Mouse (Mus musculus) left cerebral cortex, postnatal 25 days (tissue): ENCODE measurements at regions not wholly inside any gene's neighbourhood (a gene's known extent, or its start where the extent isn't known, plus 50 kb on each side); places are given as distances from the start of the nearest gene placed in this dataset.

Experiments used
- DNase-seq, 2 experiments: peaks; one replicate each; pipeline ENCODE4 v3.0.0; 2022; ENCODE audit warnings: low spot score in 2 of 2, mixed read lengths in 1 of 2
- intact Hi-C: fragments of 180-260 bp; cut with DNase I; formaldehyde crosslinking; loops from one replicate; pipeline ENCODE4 v1.15.1; 2025

DNA sequence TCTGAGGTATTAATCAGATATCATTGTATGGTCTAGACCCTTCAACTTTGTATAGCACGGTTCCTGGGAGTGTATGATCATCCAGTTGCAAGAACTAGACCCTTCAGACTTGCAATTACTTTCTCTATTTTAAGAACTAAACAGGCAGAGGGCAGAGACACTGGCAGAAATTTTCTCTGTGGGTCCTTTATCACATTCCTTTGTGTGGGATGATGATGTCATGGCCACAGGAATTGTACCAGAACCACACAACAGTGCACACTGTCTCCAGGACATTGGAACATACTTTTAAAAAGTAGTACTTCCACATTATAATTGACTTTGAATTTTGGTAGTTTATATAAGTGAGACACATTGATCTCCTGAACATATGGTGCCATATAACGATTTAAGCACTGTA lies 674.2 kb downstream of the Rfpl4b start:
- intact Hi-C loops, result no loop called here
- no peak for DNase-seq

DNA sequence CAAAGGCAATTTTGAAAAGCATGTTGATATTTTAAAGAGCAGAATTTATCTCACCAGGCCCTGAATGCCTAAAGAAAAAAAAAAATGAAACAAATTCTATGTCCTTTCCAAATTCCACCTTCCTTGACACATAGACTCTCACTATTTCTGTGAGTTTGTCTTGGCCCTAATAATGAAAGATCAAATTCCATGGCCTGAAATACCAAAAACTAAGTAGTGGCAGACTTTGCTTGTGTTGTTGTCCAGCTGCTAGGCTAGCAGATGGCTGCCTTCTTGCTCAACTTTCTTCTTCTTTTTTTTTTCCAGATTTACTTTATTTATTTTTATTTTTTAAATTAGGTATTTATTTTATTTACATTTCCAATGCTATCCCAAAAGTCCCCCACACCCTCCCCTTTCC lies 682.4 kb downstream of the Rfpl4b start:
- DNase-seq, result no peak
- intact Hi-C loops, result no loop called here

DNA sequence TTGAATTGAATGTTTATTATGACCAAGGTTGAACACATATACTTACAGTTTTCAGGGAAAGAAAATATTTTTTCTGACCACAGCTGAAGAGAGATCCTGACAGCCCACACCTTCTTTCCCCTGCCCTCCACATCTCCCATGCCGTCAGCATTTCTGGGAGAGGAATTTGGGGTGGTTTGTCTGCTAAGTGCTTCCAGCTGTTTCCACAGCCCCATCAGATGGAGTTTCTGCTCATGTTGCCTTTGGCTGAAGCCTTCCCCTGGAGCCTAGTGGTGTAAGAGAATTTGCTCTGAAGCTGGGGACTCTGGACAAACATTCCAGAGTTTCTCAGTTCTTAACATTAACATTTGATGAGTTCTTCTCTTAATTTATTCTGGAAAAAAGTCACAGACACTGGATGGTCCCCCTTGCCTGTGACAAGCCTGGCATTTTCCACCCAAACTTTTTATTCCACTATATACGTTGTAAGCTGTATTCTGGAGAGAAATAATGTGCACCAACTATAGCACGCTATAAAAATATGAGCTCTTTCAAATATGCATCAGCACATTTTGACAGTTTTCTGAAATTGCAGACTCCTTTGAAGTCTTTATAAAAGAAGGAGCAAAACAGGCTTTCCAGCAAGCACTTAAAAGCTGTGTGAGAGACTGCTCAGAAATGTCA lies 699.5 kb downstream of the Rfpl4b start:
- DNase-seq, result peak; percentile 4 to 6
- intact Hi-C loops, result no loop called here

- intact Hi-C loops, result no loop called here
- DNase-seq, result no peak
These were observed 703.0 kb downstream of the Rfpl4b start for GRCm38 (mm10) chr10:38118601-38119000.

DNA sequence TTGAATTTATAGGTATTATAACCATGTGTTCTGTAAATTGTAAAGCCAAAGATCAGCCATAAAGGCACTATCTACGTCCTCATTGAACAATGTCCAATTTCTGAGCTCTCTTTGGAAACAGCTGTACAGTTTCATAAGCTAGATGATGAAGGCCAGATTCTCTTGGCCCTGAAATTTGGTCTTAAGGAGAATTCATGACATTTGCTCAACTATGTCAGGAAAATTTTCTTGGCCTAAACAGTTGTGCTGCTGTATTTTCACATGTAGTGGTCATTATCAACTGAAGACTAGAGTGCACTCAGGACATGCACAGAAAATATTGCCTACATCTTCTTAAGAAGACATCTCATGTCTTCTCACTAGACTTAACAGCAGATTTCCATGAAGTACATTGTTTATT lies 705.1 kb downstream of the Rfpl4b start:
- DNase-seq, result no peak

DNA sequence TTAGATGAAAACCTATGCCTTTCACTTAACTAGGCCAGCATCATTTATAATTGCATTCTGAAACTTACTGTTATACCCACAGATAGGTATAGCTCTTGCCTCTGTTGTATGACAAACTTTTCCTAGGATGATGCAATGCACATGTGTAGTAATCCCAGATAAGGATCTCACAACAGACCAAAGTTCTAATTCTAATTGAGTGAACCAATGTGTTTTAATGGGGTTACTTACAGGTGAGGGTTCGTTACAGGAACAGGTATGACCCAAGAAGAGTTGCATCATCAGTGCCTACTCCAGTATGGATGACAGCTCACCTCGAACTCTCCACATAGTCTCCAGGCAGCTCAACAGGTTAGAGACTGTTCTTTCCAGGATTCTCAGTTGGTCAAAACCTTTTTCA lies 707.4 kb downstream of the Rfpl4b start:
- no peak for DNase-seq
- intact Hi-C loops, result no loop called here

More for the DNA sequence above, 705.1 kb downstream of the Rfpl4b start:
- intact Hi-C loops, result no loop called here

GRCm38 (mm10) chr10:38108591-38108990 lies 713.0 kb downstream of the Rfpl4b start:
- DNase-seq, result no peak
- intact Hi-C loops, result no loop called here

DNA sequence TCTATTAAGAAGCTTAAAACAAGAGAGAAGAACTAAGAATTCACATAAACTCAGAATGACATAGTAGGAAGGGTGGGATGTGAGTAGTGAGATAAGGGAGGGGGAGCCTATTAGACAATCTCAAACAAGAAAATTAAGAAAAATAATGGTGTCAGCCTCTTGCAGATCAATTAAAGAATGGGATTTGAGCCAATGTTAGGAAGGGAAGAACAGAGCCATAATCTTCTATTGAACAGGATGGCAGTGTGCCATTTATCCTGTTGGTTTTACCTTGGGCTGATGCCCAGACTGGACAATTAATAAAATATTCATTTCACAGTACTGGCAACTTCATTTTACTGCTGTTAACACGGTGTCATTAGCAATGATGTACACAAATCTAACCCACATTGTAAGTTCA lies 718.0 kb downstream of the Rfpl4b start:
- intact Hi-C loops, result no loop called here
- no peak for DNase-seq

DNA sequence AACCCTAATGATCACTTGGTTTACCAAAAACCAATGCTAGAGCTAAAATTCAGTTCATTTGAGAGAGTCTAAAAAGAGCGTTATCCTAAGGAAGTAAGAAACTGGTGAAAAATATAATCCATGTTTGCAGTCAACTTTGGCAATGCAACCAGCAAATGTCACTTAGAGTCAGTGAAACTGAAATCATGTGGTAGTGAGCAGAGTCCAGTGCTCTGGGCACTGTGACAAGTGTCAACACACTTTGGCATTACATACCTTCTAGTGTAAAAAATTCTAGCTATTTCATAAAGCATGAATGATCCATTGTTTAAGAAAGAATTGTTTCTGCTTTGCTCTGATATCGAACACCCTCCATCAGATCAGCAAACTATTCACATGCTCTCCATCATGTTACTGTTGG lies 743.1 kb downstream of the Rfpl4b start:
- no peak for DNase-seq
- intact Hi-C loops, result no loop called here

GRCm38 (mm10) chr10:38072394-38072793 lies 749.2 kb downstream of the Rfpl4b start:
- DNase-seq, result no peak

GRCm38 (mm10) chr10:38059050-38059449 lies 762.5 kb downstream of the Rfpl4b start:
- DNase-seq, result no peak
- intact Hi-C loops, result no loop called here

More at GRCm38 (mm10) chr10:38072394-38072793, 749.2 kb downstream of the Rfpl4b start:
- intact Hi-C loops, result no loop called here

- intact Hi-C loops, result no loop called here
- DNase-seq, result no peak
These were observed 811.1 kb downstream of the Rfpl4b start for GRCm38 (mm10) chr10:38010452-38010851.

DNA sequence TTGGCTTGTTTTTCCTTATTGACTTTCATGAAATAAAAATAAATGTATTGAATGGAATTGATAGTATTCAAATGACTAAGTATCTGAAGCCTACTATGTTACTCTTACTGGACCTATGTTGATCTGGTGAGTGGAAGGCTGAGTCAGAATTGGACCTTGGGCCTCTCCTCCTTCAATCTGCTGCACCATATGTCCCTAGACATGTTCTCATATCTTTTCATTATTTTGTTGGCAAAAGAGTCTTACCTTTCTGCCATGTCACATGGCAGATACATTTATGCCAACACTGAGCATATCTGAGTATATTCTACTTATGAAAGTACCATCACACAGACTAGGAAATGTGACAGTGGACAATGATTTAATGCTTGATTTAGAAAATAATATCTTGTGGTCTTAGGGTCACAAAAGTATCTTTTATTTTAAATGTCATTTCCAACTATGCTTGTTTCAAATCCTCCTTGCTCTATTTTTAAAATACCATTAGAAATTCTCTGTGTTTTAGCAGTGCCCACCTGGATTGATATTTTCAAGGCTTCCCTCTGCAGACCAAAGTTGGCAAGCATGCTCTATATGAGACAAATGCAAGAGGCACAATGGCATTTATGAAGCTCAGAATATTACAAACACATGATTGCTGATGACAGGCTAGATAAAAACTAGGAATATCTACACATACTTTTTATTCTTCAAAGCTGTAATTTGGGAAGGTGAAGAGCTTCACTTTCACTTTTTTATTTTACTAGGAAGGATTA lies 825.7 kb downstream of the Rfpl4b start:
- intact Hi-C loops, result no loop called here
- DNase-seq, result no peak

DNA sequence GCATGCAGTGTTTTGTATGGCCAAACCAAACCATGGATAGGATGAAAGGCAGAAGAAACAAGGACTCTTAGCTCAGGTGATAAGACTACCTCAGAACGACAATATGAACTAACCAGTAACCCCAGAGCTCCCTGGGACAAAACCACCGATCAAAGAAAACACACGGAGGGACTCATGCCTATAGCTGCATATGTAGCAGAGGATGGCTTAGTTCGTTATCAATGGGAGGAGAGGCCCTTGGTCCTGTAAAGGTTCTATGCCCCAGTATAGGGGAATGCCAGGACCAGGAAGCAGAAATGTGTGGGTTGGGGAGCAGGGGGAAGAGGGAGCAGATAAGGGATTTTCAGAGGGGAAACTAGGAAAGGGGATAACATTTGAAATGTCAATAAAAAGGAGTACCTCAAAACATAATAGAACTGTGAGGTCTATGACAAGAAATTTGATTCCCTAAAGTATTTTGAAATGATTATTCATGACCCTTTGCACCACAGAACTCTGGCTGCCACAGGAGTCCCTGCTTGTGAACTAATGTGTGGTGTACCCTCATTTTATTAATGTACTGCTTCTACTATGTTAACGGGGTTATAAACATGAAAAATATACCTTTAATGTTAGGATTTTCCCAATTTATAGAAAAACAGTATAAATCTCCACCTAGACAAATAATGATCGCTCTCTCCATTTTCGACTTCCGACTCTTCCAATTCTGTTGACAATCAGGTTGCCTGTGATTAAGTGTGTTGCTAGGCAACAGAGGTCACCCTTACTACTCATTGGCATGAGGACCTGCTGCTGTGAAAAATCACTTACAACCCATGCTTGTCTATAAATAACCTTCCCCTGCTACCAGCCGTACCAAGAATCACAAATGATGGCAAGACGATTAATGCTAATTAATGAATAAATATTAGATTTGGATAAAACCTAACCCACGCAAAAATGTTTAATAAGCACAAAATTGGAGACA lies 833.0 kb downstream of the Rfpl4b start:
- DNase-seq, result no peak
- intact Hi-C loops, result no loop called here

GRCm38 (mm10) chr10:37978899-37979539 lies 840.3 kb upstream of the Marcks start:
- DNase-seq, result peak in 1 of 2 experiments; percentile 7
- intact Hi-C loops, result no loop called here

DNA sequence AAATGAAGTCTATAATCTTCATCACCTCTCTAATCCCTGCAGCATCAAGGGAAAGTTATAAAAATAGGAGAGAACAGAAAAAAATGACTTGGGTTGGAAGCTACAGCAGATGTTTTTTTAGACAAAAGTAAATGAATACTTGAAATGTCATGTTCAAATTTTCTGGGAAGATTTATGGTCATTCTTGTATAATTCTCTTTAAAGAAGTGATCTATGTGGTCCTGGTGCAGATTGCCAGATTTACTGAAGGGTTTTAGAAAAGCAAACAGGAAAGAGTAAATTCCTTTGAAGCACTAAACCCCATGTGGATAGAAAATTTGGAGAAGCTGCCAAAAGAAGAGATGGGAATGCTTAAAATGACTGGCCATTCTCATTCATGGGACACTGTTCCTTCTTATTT lies 821.3 kb upstream of the Marcks start:
- intact Hi-C loops, result no loop called here
- no peak for DNase-seq

- no peak for DNase-seq
- intact Hi-C loops, result no loop called here
These were observed 776.1 kb upstream of the Marcks start for GRCm38 (mm10) chr10:37914780-37915179.

DNA sequence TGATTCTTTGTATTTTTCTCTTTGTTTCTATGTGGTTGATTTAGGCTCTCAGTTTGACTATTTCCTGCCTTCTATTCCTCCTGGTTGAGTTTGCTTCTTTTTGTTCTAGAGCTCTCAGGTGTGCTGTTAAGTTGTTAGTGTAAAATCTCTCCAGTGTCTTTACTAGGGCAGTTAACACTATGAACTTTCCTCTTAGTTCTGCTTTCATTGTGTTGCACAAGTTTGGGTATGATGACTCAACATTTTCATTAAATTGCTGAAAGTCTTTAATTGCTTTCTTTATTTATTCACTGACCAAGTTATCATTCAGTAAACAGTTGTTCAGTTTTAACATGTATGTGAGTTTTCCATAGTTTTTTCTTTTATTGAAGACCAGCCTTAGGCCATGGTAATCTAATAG lies 772.9 kb upstream of the Marcks start:
- DNase-seq, result no peak
- intact Hi-C loops, result no loop called here

GRCm38 (mm10) chr10:37908276-37908675 lies 769.6 kb upstream of the Marcks start:
- no peak for DNase-seq

GRCm38 (mm10) chr10:37907731-37908130 lies 769.0 kb upstream of the Marcks start:
- intact Hi-C loops, result no loop called here
- peak; percentile 31 to 75 for DNase-seq

More at GRCm38 (mm10) chr10:37908276-37908675, 769.6 kb upstream of the Marcks start:
- intact Hi-C loops, result no loop called here
